10 mouse cellular contexts compared by ENCODE assay signal in genomic region chr4:139601519-139602356, GRCm38 (mm10). TPM values are rescaled to one million over a fixed set of nuclear protein-coding genes. Genes with fewer than 3 reads are reported as not detected.
DNase-seq lines count a peak whose midpoint lies in the region; ATAC-seq and TF ChIP-seq lines count a peak whose summit lies in the region.
"Had no signal": no experiment of that assay in that cellular context is flagged by ENCODE, and none has a peak within 500 bp of the region (broad histone marks: within the 10 kb centered on the region; RNA-seq: fewer than 3 reads in every experiment).

No protein-coding gene starts in this region.

- ATAC-seq in midbrain, postnatal 0 days (ENCODE audit: low FRiP score) = no peak
- no peak for ATAC-seq in midbrain, embryonic 15.5 days (replicated peaks)
- 0 out of 2 replicates have a peak, but pooled peaks have one; percentile 2 for ATAC-seq in intestine, embryonic 16.5 days

- H3K27ac ChIP-seq in midbrain, postnatal 0 days (ENCODE audit: low read depth, low read length) = peak overlapping the region; percentile 18; the same call in 1 of the 2 replicates
- no peak overlapping the region for H3K27ac ChIP-seq in midbrain, embryonic 15.5 days
- H3K27ac ChIP-seq in intestine, embryonic 16.5 days (ENCODE audit: low read length) = peak overlapping the region; percentile 88

- intact Hi-C loops in heart, postnatal 14 days (cut with DNase I) = no loop called here

- no peaks in the 10 kb centered on the region for H3K27me3 ChIP-seq in midbrain, postnatal 0 days (ENCODE audit: insufficient read depth, low read length)
- no peaks in the 10 kb centered on the region for H3K27me3 ChIP-seq in midbrain, embryonic 15.5 days (replicated peaks)
- no peaks in the 10 kb centered on the region for H3K27me3 ChIP-seq in intestine, embryonic 16.5 days (replicated peaks; ENCODE audit: control insufficient read depth, insufficient read depth, low read length)

- peaks cover 23% of the 10 kb centered on the region for H3K4me1 ChIP-seq in midbrain, postnatal 0 days (ENCODE audit: insufficient read depth, low read length)
- H3K4me1 ChIP-seq in midbrain, embryonic 15.5 days = peaks cover 36% of the 10 kb centered on the region
- H3K4me1 ChIP-seq in intestine, embryonic 16.5 days (ENCODE audit: control insufficient read depth, insufficient read depth, low read length) = peaks cover 55% of the 10 kb centered on the region

- H3K4me2 ChIP-seq in midbrain, postnatal 0 days (ENCODE audit: low read depth, low read length, poor library complexity, severe bottlenecking) = no peak overlapping the region
- no peak overlapping the region for H3K4me2 ChIP-seq in midbrain, embryonic 15.5 days
- H3K4me2 ChIP-seq in intestine, embryonic 16.5 days (ENCODE audit: low read depth, low read length) = 0 out of 2 replicates have a peak overlapping the region, but pooled peaks have one; percentile 13

- no peak overlapping the region for H3K4me3 ChIP-seq in midbrain, postnatal 0 days (ENCODE audit: low read depth, low read length)
- no peak overlapping the region for H3K4me3 ChIP-seq in midbrain, embryonic 15.5 days
- no peak overlapping the region for H3K4me3 ChIP-seq in intestine, embryonic 16.5 days (ENCODE audit: low read length)

- H3K9ac ChIP-seq in midbrain, postnatal 0 days (replicated peaks; ENCODE audit: low read length, poor library complexity, severe bottlenecking) = 0 out of 2 replicates have a peak overlapping the region, but pooled peaks have one; percentile 24
- no peak overlapping the region for H3K9ac ChIP-seq in midbrain, embryonic 15.5 days
- H3K9ac ChIP-seq in intestine, embryonic 16.5 days (ENCODE audit: low read depth, low read length) = peak overlapping the region; percentile 21; the same call in 1 of the 2 replicates

- WGBS in midbrain, postnatal 0 days = 82% methylated on average over 7 of the region's 7 CpGs
- 76% methylated on average over 7 of the region's 7 CpGs for WGBS in midbrain, embryonic 15.5 days
- 50% methylated on average over 7 of the region's 7 CpGs for WGBS in intestine, embryonic 16.5 days

- H3K36me3 ChIP-seq in midbrain, postnatal 0 days (ENCODE audit: insufficient read depth, low read length) = peaks cover 17% of the 10 kb centered on the region
- H3K36me3 ChIP-seq in midbrain, embryonic 15.5 days (replicated peaks) = no peaks in the 10 kb centered on the region
- no peaks in the 10 kb centered on the region for H3K36me3 ChIP-seq in intestine, embryonic 16.5 days (ENCODE audit: control insufficient read depth, insufficient read depth, low read length)

- H3K9me3 ChIP-seq in midbrain, postnatal 0 days (ENCODE audit: low read length) = no peaks in the 10 kb centered on the region
- no peaks in the 10 kb centered on the region for H3K9me3 ChIP-seq in midbrain, embryonic 15.5 days
- H3K9me3 ChIP-seq in intestine, embryonic 16.5 days (ENCODE audit: control insufficient read depth, low read length) = no peaks in the 10 kb centered on the region

- DNase-seq in heart, adult 18-20 months = peak; percentile 42 to 46
- no peak for DNase-seq in heart, postnatal 14 days
- no peak for DNase-seq in midbrain, postnatal 0 days (ENCODE audit: low spot score)
- DNase-seq in telencephalon, adult 2 months (ENCODE audit: low read depth, low spot score) = peak; percentile 51
- DNase-seq in layer of hippocampus, postnatal 36 days = no peak
- no peak for DNase-seq in cerebellum, adult 11 months

- TF ChIP-seq CTCF in midbrain, postnatal 0 days (IDR thresholded peaks at IDR 0.05) = no peak

RNA-seq across cellular contexts. Expression of gene Gm21969, which starts 1.2 kb away (rescaled TPM):
- total RNA-seq in heart, adult 18-20 months (2021) = not detected
- not detected for total RNA-seq in heart, postnatal 14 days (2021)
- not detected in 2 replicates for total RNA-seq in midbrain, postnatal 0 days (2014; rRNA removed)
- not detected in 2 replicates for polyA plus RNA-seq in midbrain, postnatal 0 days (2015; fragmentation: Nextera tagmentation; extraction: Ambion mirVana)
- not detected in 2 replicates for polyA plus RNA-seq in midbrain, embryonic 15.5 days (2015; fragmentation: Nextera tagmentation; extraction: Ambion mirVana)
- polyA plus RNA-seq in intestine, embryonic 16.5 days (2015; fragmentation: Nextera tagmentation; extraction: Ambion mirVana) = not detected in 2 replicates
- not detected for total RNA-seq in layer of hippocampus, postnatal 36 days (2021)
- total RNA-seq: left cerebral cortex, postnatal 10 days; MEL had no signal

RNA-seq across cellular contexts. Expression of gene Aldh4a1, which starts 20.9 kb away (rescaled TPM):
- total RNA-seq in heart, adult 18-20 months (2021) = 10 to 100 TPM; 84.7 to 90.8 TPM
- 10 to 100 TPM; 28.4 to 31.5 TPM for total RNA-seq in heart, postnatal 14 days (2021)
- total RNA-seq in midbrain, postnatal 0 days (2014; rRNA removed) = 30.0 and 36.8 TPM in 2 replicates
- 25.2 and 28.1 TPM in 2 replicates for polyA plus RNA-seq in midbrain, postnatal 0 days (2015; fragmentation: Nextera tagmentation; extraction: Ambion mirVana)
- polyA plus RNA-seq in midbrain, embryonic 15.5 days (2015; fragmentation: Nextera tagmentation; extraction: Ambion mirVana) = 27.1 and 32.0 TPM in 2 replicates
- 13.7 and 17.2 TPM in 2 replicates for polyA plus RNA-seq in intestine, embryonic 16.5 days (2015; fragmentation: Nextera tagmentation; extraction: Ambion mirVana)
- 10 to 100 TPM; 19.0 to 20.1 TPM for total RNA-seq in layer of hippocampus, postnatal 36 days (2021)

RNA-seq across cellular contexts. Expression of gene Tas1r2, which starts 51.6 kb away (rescaled TPM):
- total RNA-seq in heart, adult 18-20 months (2021) = not detected
- not detected for total RNA-seq in heart, postnatal 14 days (2021)
- total RNA-seq in midbrain, postnatal 0 days (2014; rRNA removed) = not detected in 2 replicates
- not detected in 2 replicates for polyA plus RNA-seq in midbrain, postnatal 0 days (2015; fragmentation: Nextera tagmentation; extraction: Ambion mirVana)
- polyA plus RNA-seq in midbrain, embryonic 15.5 days (2015; fragmentation: Nextera tagmentation; extraction: Ambion mirVana) = not detected in 2 replicates
- not detected in 2 replicates for polyA plus RNA-seq in intestine, embryonic 16.5 days (2015; fragmentation: Nextera tagmentation; extraction: Ambion mirVana)
- not detected for total RNA-seq in layer of hippocampus, postnatal 36 days (2021)
- total RNA-seq: left cerebral cortex, postnatal 10 days; MEL had no signal

Comparison
In these comparisons a context has a peak if more than half of its experiments do, and no peak if none do; other contexts are left out.
1. DNase-seq: peak in heart, adult 18-20 months (2 of 2) and telencephalon, adult 2 months (single experiment); none in heart, postnatal 14 days (0 of 2), midbrain, postnatal 0 days (single experiment), layer of hippocampus, postnatal 36 days (0 of 2) and cerebellum, adult 11 months (single experiment).